9 mouse cellular contexts compared by ENCODE assay signal in genomic region chr2:11266294-11266693, GRCm38 (mm10).
DNase-seq lines count a peak whose midpoint lies in the region; ATAC-seq and TF ChIP-seq lines count a peak whose summit lies in the region.
"Had no signal": no experiment of that assay in that cellular context is flagged by ENCODE, and none has a peak within 500 bp of the region (broad histone marks: within the 10 kb centered on the region; RNA-seq: fewer than 3 reads in every experiment).

No protein-coding gene starts in this region.

- no peaks in the 10 kb centered on the region for H3K36me3 ChIP-seq in lung, embryonic 14.5 days (ENCODE audit: insufficient read depth)
- H3K36me3 ChIP-seq in liver, embryonic 13.5 days: no peaks in the 10 kb centered on the region
- no peaks in the 10 kb centered on the region for H3K36me3 ChIP-seq in hindbrain, embryonic 14.5 days (replicated peaks; ENCODE audit: control insufficient read depth, insufficient read depth)
- no peaks in the 10 kb centered on the region for H3K36me3 ChIP-seq in forebrain, embryonic 12.5 days (replicated peaks)
- H3K36me3 ChIP-seq: embryonic facial prominence, embryonic 12.5 days had no signal

- ATAC-seq in lung, embryonic 14.5 days (ENCODE audit: insufficient read depth): no peak
- no peak for ATAC-seq in liver, embryonic 13.5 days (ENCODE audit: low read depth)
- no peak for ATAC-seq in cerebellum, adult (ENCODE audit: insufficient number of reproducible peaks, low FRiP score, low TSS enrichment)
- ATAC-seq in hindbrain, embryonic 14.5 days (ENCODE audit: low FRiP score): no peak
- ATAC-seq in forebrain, embryonic 12.5 days (ENCODE audit: low FRiP score): no peak

- H3K9ac ChIP-seq in lung, embryonic 14.5 days: no peak overlapping the region
- H3K9ac ChIP-seq in liver, embryonic 13.5 days: no peak overlapping the region
- H3K9ac ChIP-seq in hindbrain, embryonic 14.5 days: no peak overlapping the region
- H3K9ac ChIP-seq in forebrain, embryonic 12.5 days: no peak overlapping the region
- H3K9ac ChIP-seq: embryonic facial prominence, embryonic 12.5 days had no signal

- H3K4me3 ChIP-seq in lung, embryonic 14.5 days (ENCODE audit: low read depth, low read length): no peak overlapping the region
- no peak overlapping the region for H3K4me3 ChIP-seq in lung, adult 2 months (replicated peaks; ENCODE audit: extremely low read depth, low read depth, low read length)
- H3K4me3 ChIP-seq in liver, embryonic 13.5 days (replicated peaks): no peak overlapping the region
- H3K4me3 ChIP-seq in hindbrain, embryonic 14.5 days (replicated peaks; ENCODE audit: low read length): no peak overlapping the region
- H3K4me3 ChIP-seq in forebrain, embryonic 12.5 days (replicated peaks): no peak overlapping the region
- H3K4me3 ChIP-seq: embryonic facial prominence, embryonic 12.5 days had no signal

- no peaks in the 10 kb centered on the region for H3K27me3 ChIP-seq in lung, embryonic 14.5 days (ENCODE audit: insufficient read depth, low read length)
- H3K27me3 ChIP-seq in liver, embryonic 13.5 days: no peaks in the 10 kb centered on the region
- no peaks in the 10 kb centered on the region for H3K27me3 ChIP-seq in hindbrain, embryonic 14.5 days (ENCODE audit: control insufficient read depth, insufficient read depth, low read length)
- no peaks in the 10 kb centered on the region for H3K27me3 ChIP-seq in forebrain, embryonic 12.5 days
- H3K27me3 ChIP-seq: embryonic facial prominence, embryonic 12.5 days had no signal

- no peak overlapping the region for H3K4me2 ChIP-seq in lung, embryonic 14.5 days
- no peak overlapping the region for H3K4me2 ChIP-seq in liver, embryonic 13.5 days
- H3K4me2 ChIP-seq in hindbrain, embryonic 14.5 days (replicated peaks): no peak overlapping the region
- no peak overlapping the region for H3K4me2 ChIP-seq in forebrain, embryonic 12.5 days
- H3K4me2 ChIP-seq: embryonic facial prominence, embryonic 12.5 days had no signal

- H3K9me3 ChIP-seq in lung, embryonic 14.5 days (ENCODE audit: low read depth, low read length): no peaks in the 10 kb centered on the region
- H3K9me3 ChIP-seq in liver, embryonic 13.5 days (replicated peaks): no peaks in the 10 kb centered on the region
- no peaks in the 10 kb centered on the region for H3K9me3 ChIP-seq in hindbrain, embryonic 14.5 days (ENCODE audit: control insufficient read depth, low read length)
- no peaks in the 10 kb centered on the region for H3K9me3 ChIP-seq in forebrain, embryonic 12.5 days
- H3K9me3 ChIP-seq: embryonic facial prominence, embryonic 12.5 days had no signal

- TF ChIP-seq CTCF in lung, embryonic 14.5 days (IDR thresholded peaks at IDR 0.05; ENCODE audit: low read depth): peak; percentile 48
- TF ChIP-seq CTCF in lung, adult 2 months (IDR thresholded peaks at IDR 0.05; ENCODE audit: insufficient read depth, low read length): no peak

- DNase-seq in lung, embryonic 14.5 days: peak; percentile 21
- no peak for DNase-seq in lung, adult 2 months
- DNase-seq in ZHBTc4 (ENCODE audit: low read depth, low spot score): peak; percentile 75
- peak; percentile 18 for DNase-seq in liver, embryonic 13.5 days
- DNase-seq in thymus, postnatal 0 days (ENCODE audit: low spot score): peak; percentile 53
- DNase-seq in hindbrain, embryonic 14.5 days (ENCODE audit: low spot score): no peak

- H3K27ac ChIP-seq in lung, embryonic 14.5 days (ENCODE audit: low read depth): no peak overlapping the region
- no peak overlapping the region for H3K27ac ChIP-seq in liver, embryonic 13.5 days
- no peak overlapping the region for H3K27ac ChIP-seq in hindbrain, embryonic 14.5 days
- no peak overlapping the region for H3K27ac ChIP-seq in forebrain, embryonic 12.5 days
- H3K27ac ChIP-seq: embryonic facial prominence, embryonic 12.5 days had no signal

- TF ChIP-seq POLR2A in lung, adult 2 months (IDR thresholded peaks at IDR 0.05; ENCODE audit: borderline replicate concordance, extremely low read depth, low read depth, low read length): no peak

- no peaks in the 10 kb centered on the region for H3K4me1 ChIP-seq in lung, embryonic 14.5 days (ENCODE audit: insufficient read depth)
- H3K4me1 ChIP-seq in lung, adult 2 months (ENCODE audit: control insufficient read depth, insufficient read depth, low read length): no peaks in the 10 kb centered on the region
- no peaks in the 10 kb centered on the region for H3K4me1 ChIP-seq in liver, embryonic 13.5 days (replicated peaks)
- H3K4me1 ChIP-seq in hindbrain, embryonic 14.5 days (replicated peaks; ENCODE audit: control insufficient read depth, insufficient read depth, low read length): no peaks in the 10 kb centered on the region
- no peaks in the 10 kb centered on the region; the same call in 1 of the 2 replicates for H3K4me1 ChIP-seq in forebrain, embryonic 12.5 days
- H3K4me1 ChIP-seq: embryonic facial prominence, embryonic 12.5 days had no signal

- WGBS in lung, embryonic 14.5 days: 61% methylated on average over 5 of the region's 5 CpGs
- WGBS in lung, adult 2 months: 66% methylated on average over 5 of the region's 5 CpGs
- 58% methylated on average over 5 of the region's 5 CpGs for WGBS in liver, embryonic 13.5 days (ENCODE audit: insufficient replicate concordance)
- WGBS in hindbrain, embryonic 14.5 days: 71% methylated on average over 5 of the region's 5 CpGs
- WGBS in forebrain, embryonic 12.5 days: 66% methylated on average over 5 of the region's 5 CpGs

Comparison
In these comparisons a context has a peak if more than half of its experiments do, and no peak if none do; other contexts are left out.
1. DNase-seq: peak in lung, embryonic 14.5 days (single experiment), ZHBTc4 (single experiment), liver, embryonic 13.5 days (single experiment) and thymus, postnatal 0 days (single experiment); none in lung, adult 2 months (single experiment) and hindbrain, embryonic 14.5 days (single experiment).